Mouse (Mus musculus): Measurements from ENCODE around the gene Bphl. TPM values are rescaled to one million over a fixed set of nuclear protein-coding genes. Genes with fewer than 3 reads are reported as not detected.

Bphl gene
- polyA plus RNA-seq, 1 experiment from 2014 or later = 168 TPM

- 94% methylated on average over 8 of the region's 8 CpGs for WGBS
- ATAC-seq (replicated peaks; ENCODE audit: low FRiP score, low read depth) = no peak
- no peak for DNase-seq (ENCODE audit: low spot score)
Observed at GRCm38 (mm10) chr13:34050479-34050878, 13.1 kb downstream of the Bphl start.

GRCm38 (mm10) chr13:34051692-34052091, 14.3 kb downstream of the Bphl start:
- Histone ChIP-seq H3K4me2 (ENCODE audit: low read length) (no peak overlapping the region), H3K4me1 (replicated peaks; ENCODE audit: insufficient read depth, low read length) (peaks cover 7% of the 10 kb centered on the region; the same call in 1 of the 2 replicates), H3K9me3 (replicated peaks; ENCODE audit: low read length) (no peaks in the 10 kb centered on the region), H3K4me3 (replicated peaks; ENCODE audit: low read depth, low read length) (no peak overlapping the region), H3K27me3 (ENCODE audit: insufficient read depth, low read length) (no peaks in the 10 kb centered on the region), H3K27ac (no peak overlapping the region), H3K9ac (ENCODE audit: low read depth, low read length) (no peak overlapping the region), H3K36me3 (ENCODE audit: insufficient read depth, low read length) (peaks cover 23% of the 10 kb centered on the region; the same call in 1 of the 2 replicates)
- no peak for DNase-seq (ENCODE audit: low spot score)
- TF ChIP-seq CTCF (IDR thresholded peaks at IDR 0.05; ENCODE audit: low read depth) = no peak
- 92% methylated on average over 3 of the region's 3 CpGs for WGBS
- ATAC-seq (replicated peaks; ENCODE audit: low FRiP score, low read depth) = no peak

More at GRCm38 (mm10) chr13:34050479-34050878, 13.1 kb downstream of the Bphl start:
- Histone ChIP-seq H3K4me2 (ENCODE audit: low read length) (no peak overlapping the region), H3K4me1 (replicated peaks; ENCODE audit: insufficient read depth, low read length) (peaks cover 7% of the 10 kb centered on the region; the same call in 1 of the 2 replicates), H3K36me3 (ENCODE audit: insufficient read depth, low read length) (peaks cover 17% of the 10 kb centered on the region; the same call in 1 of the 2 replicates), H3K4me3 (replicated peaks; ENCODE audit: low read depth, low read length) (no peak overlapping the region), H3K9ac (ENCODE audit: low read depth, low read length) (no peak overlapping the region), H3K27ac (no peak overlapping the region), H3K27me3 (ENCODE audit: insufficient read depth, low read length) (no peaks in the 10 kb centered on the region), H3K9me3 (replicated peaks; ENCODE audit: low read length) (no peaks in the 10 kb centered on the region)
- TF ChIP-seq CTCF (IDR thresholded peaks at IDR 0.05; ENCODE audit: low read depth) = no peak

GRCm38 (mm10) chr13:34053673-34054282, 16.4 kb downstream of the Bphl start:
- H3K4me2 ChIP-seq (ENCODE audit: low read length) = no peak overlapping the region
- H3K4me3 ChIP-seq (replicated peaks; ENCODE audit: low read depth, low read length) = no peak overlapping the region
- 0 out of 2 replicates have a peak overlapping the region, but pooled peaks have one; percentile 19 for H3K27ac ChIP-seq
- no peak overlapping the region for H3K9ac ChIP-seq (ENCODE audit: low read depth, low read length)
- peaks cover 7% of the 10 kb centered on the region; the same call in 1 of the 2 replicates for H3K4me1 ChIP-seq (replicated peaks; ENCODE audit: insufficient read depth, low read length)
- no peaks in the 10 kb centered on the region for H3K9me3 ChIP-seq (replicated peaks; ENCODE audit: low read length)
- H3K36me3 ChIP-seq (ENCODE audit: insufficient read depth, low read length) = peaks cover 26% of the 10 kb centered on the region; the same call in 1 of the 2 replicates
- no peak for DNase-seq (ENCODE audit: low spot score)
- no peaks in the 10 kb centered on the region for H3K27me3 ChIP-seq (ENCODE audit: insufficient read depth, low read length)
- TF ChIP-seq CTCF (IDR thresholded peaks at IDR 0.05; ENCODE audit: low read depth) = no peak
- no peak; the same call in 1 of the 2 replicates for ATAC-seq (replicated peaks; ENCODE audit: low FRiP score, low read depth)
- 64% methylated on average over 13 of the region's 13 CpGs for WGBS

- ATAC-seq (replicated peaks; ENCODE audit: low FRiP score, low read depth) = peak; percentile 80
- 0 out of 2 replicates have a peak overlapping the region, but pooled peaks have one; percentile 19 for H3K27ac ChIP-seq
Observed at GRCm38 (mm10) chr13:34054391-34054790, 17.0 kb downstream of the Bphl start.

GRCm38 (mm10) chr13:34054983-34055382, 17.6 kb downstream of the Bphl start:
- Histone ChIP-seq H3K4me2 (ENCODE audit: low read length) (no peak overlapping the region), H3K4me1 (replicated peaks; ENCODE audit: insufficient read depth, low read length) (peaks cover 7% of the 10 kb centered on the region; the same call in 1 of the 2 replicates), H3K9me3 (replicated peaks; ENCODE audit: low read length) (no peaks in the 10 kb centered on the region), H3K36me3 (ENCODE audit: insufficient read depth, low read length) (peaks cover 22% of the 10 kb centered on the region; the same call in 1 of the 2 replicates), H3K27me3 (ENCODE audit: insufficient read depth, low read length) (no peaks in the 10 kb centered on the region), H3K9ac (ENCODE audit: low read depth, low read length) (no peak overlapping the region), H3K4me3 (replicated peaks; ENCODE audit: low read depth, low read length) (no peak overlapping the region), H3K27ac (0 out of 2 replicates have a peak overlapping the region, but pooled peaks have one; percentile 19)
- ATAC-seq (replicated peaks; ENCODE audit: low FRiP score, low read depth) (peak; percentile 50; the same call in 1 of the 2 replicates), DNase-seq (ENCODE audit: low spot score) (no peak)
- no peak for TF ChIP-seq CTCF (IDR thresholded peaks at IDR 0.05; ENCODE audit: low read depth)
- 72% methylated on average over 3 of the region's 3 CpGs for whole genome bisulfite sequencing

More at GRCm38 (mm10) chr13:34054391-34054790, 17.0 kb downstream of the Bphl start:
- H3K27me3 ChIP-seq (ENCODE audit: insufficient read depth, low read length) = no peaks in the 10 kb centered on the region
- H3K4me1 ChIP-seq (replicated peaks; ENCODE audit: insufficient read depth, low read length) = peaks cover 7% of the 10 kb centered on the region; the same call in 1 of the 2 replicates
- TF ChIP-seq CTCF (IDR thresholded peaks at IDR 0.05; ENCODE audit: low read depth) = no peak
- no peak overlapping the region for H3K4me3 ChIP-seq (replicated peaks; ENCODE audit: low read depth, low read length)
- H3K9ac ChIP-seq (ENCODE audit: low read depth, low read length) = no peak overlapping the region
- WGBS = 69% methylated on average over 4 of the region's 4 CpGs
- no peak overlapping the region for H3K4me2 ChIP-seq (ENCODE audit: low read length)
- peaks cover 26% of the 10 kb centered on the region; the same call in 1 of the 2 replicates for H3K36me3 ChIP-seq (ENCODE audit: insufficient read depth, low read length)
- DNase-seq (ENCODE audit: low spot score) = peak; percentile 36
- H3K9me3 ChIP-seq (replicated peaks; ENCODE audit: low read length) = no peaks in the 10 kb centered on the region

GRCm38 (mm10) chr13:34057252-34057651, 19.9 kb downstream of the Bphl start:
- WGBS = 94% methylated on average over 1 of the region's 1 CpGs
- no peaks in the 10 kb centered on the region for H3K27me3 ChIP-seq (ENCODE audit: insufficient read depth, low read length)
- H3K36me3 ChIP-seq (ENCODE audit: insufficient read depth, low read length) = peaks cover 20% of the 10 kb centered on the region; the same call in 1 of the 2 replicates
- ATAC-seq (replicated peaks; ENCODE audit: low FRiP score, low read depth) (no peak), DNase-seq (ENCODE audit: low spot score) (no peak)
- peaks cover 7% of the 10 kb centered on the region; the same call in 1 of the 2 replicates for H3K4me1 ChIP-seq (replicated peaks; ENCODE audit: insufficient read depth, low read length)
- no peaks in the 10 kb centered on the region for H3K9me3 ChIP-seq (replicated peaks; ENCODE audit: low read length)
- no peak for TF ChIP-seq CTCF (IDR thresholded peaks at IDR 0.05; ENCODE audit: low read depth)
- no peak overlapping the region for H3K9ac ChIP-seq (ENCODE audit: low read depth, low read length)
- H3K4me3 ChIP-seq (replicated peaks; ENCODE audit: low read depth, low read length) = no peak overlapping the region
- no peak overlapping the region for H3K4me2 ChIP-seq (ENCODE audit: low read length)
- no peak overlapping the region for H3K27ac ChIP-seq

Data from kidney, postnatal 0 days (tissue).